Mouse (Mus musculus): ENCODE data around the gene Gm11127.

- no peak for TF ChIP-seq CTCF (IDR thresholded peaks at IDR 0.05 in 2 of 3, conservative IDR thresholded peaks at IDR 0.05 in 1 of 3; ENCODE audit: control insufficient read depth in 1 of 3, insufficient read depth in 1 of 3, low read depth in 2 of 3, low read length in 3 of 3, poor library complexity in 1 of 3, severe bottlenecking in 1 of 3)
- peak in 1 of 2 experiments; percentile 55; a peak in 2 of 4 replicates for TF ChIP-seq POLR2A (IDR thresholded peaks at IDR 0.05; ENCODE audit: control insufficient read depth in 1 of 2, insufficient read depth in 1 of 2, low read depth in 1 of 2, low read length in 2 of 2, poor library complexity in 1 of 2)
- TF ChIP-seq ZC3H11A (IDR thresholded peaks at IDR 0.05; ENCODE audit: low read depth, low read length) = no peak
- TF ChIP-seq RAD21 (IDR thresholded peaks at IDR 0.05; ENCODE audit: low read depth, low read length) = no peak
- TF ChIP-seq GATA1 (IDR thresholded peaks at IDR 0.05; ENCODE audit: low read depth, low read length) = peak; percentile 88
- no peak for TF ChIP-seq E2F4 (IDR thresholded peaks at IDR 0.05; ENCODE audit: borderline replicate concordance, low read depth, low read length)
- peak; percentile 76 to 81 for TF ChIP-seq EP300 (IDR thresholded peaks at IDR 0.05; ENCODE audit: low read depth in 1 of 2, low read length in 2 of 2)
These were observed 34.2 kb downstream of the Gm11127 start for GRCm38 (mm10) chr17:36023710-36024654.
